Mouse (Mus musculus) forebrain, embryonic 10.5 days (tissue): Measurements from ENCODE around the gene Tbc1d13. TPM values are rescaled to one million over a fixed set of nuclear protein-coding genes. Genes with fewer than 3 reads are reported as not detected.

Experiments
- DNase-seq: peaks from one replicate; pipeline ENCODE4 v3.0.0-alpha.2; 2017; ENCODE audit warnings: low spot score; ENCODE audit errors: extremely low spot score
- H3K27ac ChIP-seq: fragments of 300-500 bp; sonication (generic); 2 replicates; pipeline ENCODE4 v1.5.1; 2016; ENCODE audit warnings: mild to moderate bottlenecking
- H3K27me3 ChIP-seq: fragments of 300-500 bp; sonication (generic); 2 replicates; pipeline ENCODE4 v1.6.1; 2016; ENCODE audit warnings: mild to moderate bottlenecking; ENCODE audit not compliant: poor library complexity, severe bottlenecking
- H3K36me3 ChIP-seq: fragments of 300-500 bp; sonication (generic); replicated peaks from 2 replicates; pipeline ENCODE4 v1.6.1; 2016; ENCODE audit warnings: mild to moderate bottlenecking, moderate library complexity
- H3K4me1 ChIP-seq: fragments of 300-500 bp; sonication (generic); 2 replicates; pipeline ENCODE4 v1.6.1; 2016
- H3K4me3 ChIP-seq: fragments of 300-500 bp; sonication (generic); 2 replicates; pipeline ENCODE4 v1.5.1; 2016; ENCODE audit warnings: mild to moderate bottlenecking, moderate library complexity
- H3K9me3 ChIP-seq: fragments of 300-500 bp; sonication (generic); 2 replicates; pipeline ENCODE4 v1.6.1; 2016; ENCODE audit warnings: mild to moderate bottlenecking, moderate library complexity
- WGBS: fragments of 180-500 bp; shearing (Covaris S2); methylation state at CpG from one replicate; pipeline ENCODE4 v1.1.7; 2016; 5-methylcytosine and 5-hydroxymethylcytosine counted together
- polyA plus RNA-seq: library from polyadenylated mRNA; unstranded; fragments of >200 nt; fragmentation: Nextera tagmentation; extraction: Ambion mirVana; gene quantifications from 2 replicates; pipeline ENCODE4 v1.2.1, GENCODE M21; 2016

The Tbc1d13 gene
- 7.8 and 8.6 TPM in 2 replicates for polyA plus RNA-seq

- Histone ChIP-seq H3K36me3 (peaks cover 33% of the 10 kb centered on the region), H3K27me3 (no peaks in the 10 kb centered on the region), H3K4me3 (peak within 1 kb of the TSS; percentile 90), H3K27ac (peak within 1 kb of the TSS; percentile 87), H3K4me1 (peaks cover 26% of the 10 kb centered on the region), H3K9me3 (no peaks in the 10 kb centered on the region)
- DNase-seq: peak; percentile 96
- 0% methylated on average over 45 of the region's 46 CpGs for whole genome bisulfite sequencing
These were observed at the start of gene Tbc1d13 for GRCm38 (mm10) chr2:30133613-30134377. Tbc1d13 (plus strand) TSS chr2:30133746.

- peak overlapping the region; percentile 66; the same call in 1 of the 2 replicates for H3K27ac ChIP-seq
- H3K4me3 ChIP-seq: peak overlapping the region; percentile 38
- WGBS: 63% methylated on average over 5 of the region's 5 CpGs
These were observed 49.4 kb upstream of the Tbc1d13 start for GRCm38 (mm10) chr2:30084113-30084512.

GRCm38 (mm10) chr2:30084632-30085031, 48.9 kb upstream of the Tbc1d13 start:
- no peaks in the 10 kb centered on the region for H3K27me3 ChIP-seq
- peak overlapping the region; percentile 66 for H3K27ac ChIP-seq
- peaks cover 28% of the 10 kb centered on the region for H3K36me3 ChIP-seq
- 5% methylated on average over 12 of the region's 12 CpGs for WGBS
- peaks cover 25% of the 10 kb centered on the region for H3K4me1 ChIP-seq
- no peak for DNase-seq
- no peaks in the 10 kb centered on the region for H3K9me3 ChIP-seq
- peak overlapping the region; percentile 38 for H3K4me3 ChIP-seq

More at GRCm38 (mm10) chr2:30084113-30084512, 49.4 kb upstream of the Tbc1d13 start:
- H3K4me1 ChIP-seq: peaks cover 29% of the 10 kb centered on the region
- H3K36me3 ChIP-seq: peaks cover 27% of the 10 kb centered on the region
- no peak for DNase-seq
- H3K27me3 ChIP-seq: no peaks in the 10 kb centered on the region
- no peaks in the 10 kb centered on the region for H3K9me3 ChIP-seq

DNA sequence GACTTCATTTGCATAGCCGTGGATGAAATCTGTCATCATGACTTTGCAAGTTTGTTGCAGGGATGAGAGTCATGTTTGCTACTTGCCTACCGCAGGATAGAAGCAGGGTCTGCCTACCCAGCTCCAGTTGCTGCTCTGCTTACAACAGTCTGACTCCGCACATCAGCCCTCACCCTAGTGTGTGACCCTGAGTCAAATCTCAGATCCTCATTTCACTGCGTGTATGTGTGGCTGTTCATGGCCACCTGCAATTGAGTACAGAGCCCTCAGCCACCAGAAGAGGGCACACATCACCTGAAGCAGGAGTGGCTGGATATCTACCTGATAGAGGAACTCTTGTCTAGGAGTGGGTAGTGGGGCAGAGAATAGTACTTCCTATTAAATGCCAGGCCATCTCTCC, 46.2 kb upstream of the Tbc1d13 start:
- WGBS: 89% methylated on average over 4 of the region's 4 CpGs
- H3K9me3 ChIP-seq: no peaks in the 10 kb centered on the region

GRCm38 (mm10) chr2:30091521-30091920, 42.0 kb upstream of the Tbc1d13 start:
- Histone ChIP-seq H3K9me3 (no peaks in the 10 kb centered on the region), H3K36me3 (peaks cover 43% of the 10 kb centered on the region), H3K27ac (no peak overlapping the region), H3K4me1 (peaks cover 36% of the 10 kb centered on the region), H3K4me3 (peak overlapping the region; percentile 72; the same call in 1 of the 2 replicates), H3K27me3 (no peaks in the 10 kb centered on the region)
- WGBS: 94% methylated on average over 12 of the region's 12 CpGs
- DNase-seq: no peak

More for the DNA sequence above, 46.2 kb upstream of the Tbc1d13 start:
- peaks cover 46% of the 10 kb centered on the region for H3K36me3 ChIP-seq
- no peak for DNase-seq
- H3K27me3 ChIP-seq: no peaks in the 10 kb centered on the region
- peaks cover 17% of the 10 kb centered on the region for H3K4me1 ChIP-seq
- H3K27ac ChIP-seq: no peak overlapping the region
- H3K4me3 ChIP-seq: no peak overlapping the region

- Histone ChIP-seq H3K27me3 (no peaks in the 10 kb centered on the region), H3K4me1 (peaks cover 36% of the 10 kb centered on the region), H3K4me3 (peak overlapping the region; percentile 72), H3K36me3 (peaks cover 35% of the 10 kb centered on the region), H3K9me3 (no peaks in the 10 kb centered on the region), H3K27ac (peak overlapping the region; percentile 88)
- 47% methylated on average over 6 of the region's 6 CpGs for WGBS
- no peak for DNase-seq
These were observed 41.1 kb upstream of the Tbc1d13 start for GRCm38 (mm10) chr2:30092280-30092918.

GRCm38 (mm10) chr2:30093471-30094207, 39.9 kb upstream of the Tbc1d13 start, which contains the start of gene Zdhhc12:
Zdhhc12 (minus strand) TSS chr2:30093648.
- Histone ChIP-seq H3K9me3 (no peaks in the 10 kb centered on the region), H3K4me3 (peak within 1 kb of the TSS; percentile 72), H3K36me3 (peaks cover 33% of the 10 kb centered on the region), H3K27me3 (no peaks in the 10 kb centered on the region), H3K27ac (peak within 1 kb of the TSS; percentile 88), H3K4me1 (peaks cover 36% of the 10 kb centered on the region)
- WGBS: under 1% methylated on average over 49 of the region's 51 CpGs
- DNase-seq: peak; percentile 95

DNA sequence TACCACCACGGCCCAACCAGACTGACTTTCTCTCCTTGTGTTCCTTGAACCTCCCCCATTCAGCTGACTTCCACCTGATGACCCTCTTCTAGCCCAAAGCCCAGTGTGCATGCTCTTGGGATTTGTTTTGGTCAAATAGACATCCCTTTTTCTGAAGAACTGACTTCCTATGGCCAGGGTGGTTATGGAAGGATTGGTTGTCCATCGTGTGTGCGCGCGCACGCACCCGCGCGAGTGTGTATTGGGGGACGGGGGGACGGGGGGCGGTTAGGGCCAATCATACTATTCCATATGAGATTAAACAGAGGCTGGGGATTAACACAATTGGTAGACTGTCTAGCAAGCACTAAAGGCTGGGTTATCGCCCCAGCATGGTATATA, 39.3 kb upstream of the Tbc1d13 start:
- WGBS: 4% methylated on average over 13 of the region's 13 CpGs
- H3K9me3 ChIP-seq: no peaks in the 10 kb centered on the region
- no peaks in the 10 kb centered on the region for H3K27me3 ChIP-seq
- DNase-seq: no peak
- peak overlapping the region; percentile 88 for H3K27ac ChIP-seq
- H3K4me3 ChIP-seq: peak overlapping the region; percentile 72
- H3K4me1 ChIP-seq: peaks cover 36% of the 10 kb centered on the region
- peaks cover 32% of the 10 kb centered on the region for H3K36me3 ChIP-seq

DNA sequence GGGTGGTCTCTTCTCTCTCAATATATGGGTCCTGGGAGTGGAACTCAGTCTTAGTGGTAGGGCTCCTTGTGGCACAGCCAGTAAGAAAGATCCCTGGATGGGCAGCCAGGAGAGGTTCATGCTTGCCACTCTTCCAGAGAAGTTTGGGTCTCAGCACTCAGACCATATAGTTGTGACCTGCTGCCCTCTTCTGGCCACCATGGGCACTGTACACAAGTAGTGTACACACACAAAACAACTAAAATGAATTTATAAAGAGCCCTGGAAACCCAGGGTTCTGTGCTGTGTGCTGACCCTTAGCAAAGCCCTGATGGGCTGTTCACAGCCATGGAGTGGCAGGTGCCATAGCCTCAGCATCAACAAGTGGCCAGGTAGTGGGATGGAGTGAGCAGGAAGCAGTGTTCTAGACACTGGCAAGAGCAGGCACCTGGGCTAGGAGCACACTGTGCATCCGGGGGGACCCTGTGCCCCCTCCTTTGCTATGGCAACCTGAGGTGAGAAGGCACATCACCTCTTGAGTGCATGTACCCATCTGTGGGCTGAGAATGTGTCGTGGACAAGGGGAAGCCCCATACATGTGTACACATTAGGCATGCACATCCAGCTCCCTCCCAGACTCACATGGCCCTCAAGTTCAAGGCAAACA, 37.5 kb upstream of the Tbc1d13 start:
- Histone ChIP-seq H3K36me3 (peaks cover 28% of the 10 kb centered on the region), H3K27ac (no peak overlapping the region), H3K4me3 (no peak overlapping the region), H3K4me1 (peaks cover 36% of the 10 kb centered on the region), H3K27me3 (no peaks in the 10 kb centered on the region), H3K9me3 (no peaks in the 10 kb centered on the region)
- 79% methylated on average over 2 of the region's 2 CpGs for WGBS
- peak; percentile 60 for DNase-seq

DNA sequence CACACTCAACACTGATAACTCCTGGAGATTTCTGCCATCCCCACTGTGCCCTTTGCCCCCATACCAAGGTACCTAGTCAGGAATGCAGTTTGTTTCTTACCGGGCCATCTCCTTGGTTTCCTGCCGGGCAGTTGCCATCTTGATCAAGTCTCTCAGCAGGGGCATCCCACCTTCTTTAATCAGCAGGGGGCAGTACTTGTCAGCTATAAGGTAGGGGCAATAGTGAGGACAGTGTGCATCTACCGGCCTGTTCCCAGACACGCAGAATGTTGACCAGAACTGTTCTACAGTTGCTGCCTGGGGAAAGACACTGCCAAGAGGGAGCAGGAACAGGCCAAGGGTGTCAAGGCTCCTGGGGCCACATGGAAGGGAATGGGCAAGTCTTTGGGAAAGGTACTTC, 33.3 kb upstream of the Tbc1d13 start:
- Histone ChIP-seq H3K27me3 (no peaks in the 10 kb centered on the region), H3K4me3 (no peak overlapping the region), H3K36me3 (peaks cover 53% of the 10 kb centered on the region), H3K4me1 (peaks cover 3% of the 10 kb centered on the region), H3K9me3 (no peaks in the 10 kb centered on the region), H3K27ac (no peak overlapping the region)
- 79% methylated on average over 4 of the region's 4 CpGs for WGBS
- no peak for DNase-seq

DNA sequence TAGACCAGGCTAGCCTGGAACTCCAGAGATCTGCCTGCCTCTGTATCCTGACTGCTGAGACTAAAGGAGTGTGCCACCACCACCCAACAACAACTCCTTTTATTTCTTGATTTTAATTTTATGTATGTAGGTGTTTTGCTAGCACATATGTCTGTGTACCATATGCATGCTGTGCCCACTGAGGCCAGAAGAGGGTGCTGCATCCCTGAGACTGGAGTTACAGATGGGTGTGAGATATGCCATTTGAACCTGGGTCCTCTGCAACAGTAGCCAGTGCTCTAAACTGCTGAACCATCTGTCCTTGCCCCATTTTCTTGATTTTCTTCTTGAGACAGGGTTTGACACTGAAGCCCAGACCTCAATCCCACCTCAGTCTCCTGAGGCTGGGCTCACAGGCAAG, 27.2 kb upstream of the Tbc1d13 start:
- no peaks in the 10 kb centered on the region for H3K9me3 ChIP-seq
- H3K36me3 ChIP-seq: peaks cover 81% of the 10 kb centered on the region
- H3K4me3 ChIP-seq: no peak overlapping the region
- peak; percentile 54 for DNase-seq
- H3K27me3 ChIP-seq: no peaks in the 10 kb centered on the region
- no peak overlapping the region for H3K27ac ChIP-seq
- H3K4me1 ChIP-seq: no peaks in the 10 kb centered on the region

- Histone ChIP-seq H3K36me3 (peaks cover 80% of the 10 kb centered on the region), H3K4me1 (no peaks in the 10 kb centered on the region), H3K4me3 (no peak overlapping the region), H3K27me3 (no peaks in the 10 kb centered on the region), H3K27ac (no peak overlapping the region), H3K9me3 (no peaks in the 10 kb centered on the region)
- whole genome bisulfite sequencing: 95% methylated on average over 5 of the region's 5 CpGs
- DNase-seq: no peak
These were observed 25.9 kb upstream of the Tbc1d13 start for GRCm38 (mm10) chr2:30107646-30108045.
